Mouse (Mus musculus): Measurements from ENCODE around the gene F2. TPM values are rescaled to one million over a fixed set of nuclear protein-coding genes. Genes with fewer than 3 reads are reported as not detected.

The F2 gene
- polyA plus RNA-seq, 1 experiment from 2014 or later = 0.13 TPM

- 96% methylated on average over 8 of the region's 8 CpGs for WGBS
These were observed 23.4 kb upstream of the F2 start for GRCm38 (mm10) chr2:91659657-91660056.

DNA sequence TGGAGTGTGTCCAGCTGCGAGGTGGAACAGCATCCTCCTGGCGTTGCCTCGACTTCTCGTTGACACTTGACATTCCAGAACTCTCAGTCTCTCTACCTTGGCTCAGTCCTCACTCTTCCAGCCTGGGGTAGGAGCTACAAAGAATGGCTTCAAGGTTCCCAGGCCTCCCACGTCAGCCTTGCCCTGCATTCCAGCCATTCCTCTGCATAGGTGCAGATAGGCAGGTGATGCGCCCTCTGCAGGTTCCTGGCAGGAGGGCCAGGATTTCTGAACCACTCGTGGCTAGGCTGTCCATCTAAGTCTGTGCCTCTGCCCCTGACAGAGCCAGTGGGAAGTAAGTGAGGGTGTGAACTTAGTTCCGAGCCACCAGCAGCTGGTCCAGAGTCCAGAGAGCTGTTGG is 20.6 kb upstream of the F2 start:
- ATAC-seq (replicated peaks) = no peak
- no peak overlapping the region for H3K4me2 ChIP-seq (replicated peaks)
- H3K36me3 ChIP-seq = peaks cover 67% of the 10 kb centered on the region
- no peak overlapping the region for H3K27ac ChIP-seq (replicated peaks)
- 80% methylated on average over 8 of the region's 8 CpGs for whole genome bisulfite sequencing
- peaks cover 5% of the 10 kb centered on the region for H3K4me1 ChIP-seq
- no peaks in the 10 kb centered on the region for H3K9me3 ChIP-seq
- H3K27me3 ChIP-seq = no peaks in the 10 kb centered on the region
- H3K9ac ChIP-seq (replicated peaks) = no peak overlapping the region
- no peak overlapping the region for H3K4me3 ChIP-seq

More at GRCm38 (mm10) chr2:91659657-91660056, 23.4 kb upstream of the F2 start:
- Histone ChIP-seq H3K4me2 (replicated peaks) (no peak overlapping the region), H3K36me3 (peaks cover 84% of the 10 kb centered on the region), H3K9me3 (no peaks in the 10 kb centered on the region), H3K9ac (replicated peaks) (no peak overlapping the region), H3K27ac (replicated peaks) (no peak overlapping the region), H3K4me1 (no peaks in the 10 kb centered on the region), H3K4me3 (no peak overlapping the region), H3K27me3 (no peaks in the 10 kb centered on the region)
- no peak for ATAC-seq (replicated peaks)

- H3K4me2 ChIP-seq (replicated peaks) = no peak overlapping the region
- H3K27ac ChIP-seq (replicated peaks) = no peak overlapping the region
- H3K9ac ChIP-seq (replicated peaks) = no peak overlapping the region
- no peak for ATAC-seq (replicated peaks)
- no peaks in the 10 kb centered on the region for H3K27me3 ChIP-seq
- 70% methylated on average over 6 of the region's 6 CpGs for WGBS
- no peak overlapping the region for H3K4me3 ChIP-seq
- peaks cover 9% of the 10 kb centered on the region for H3K4me1 ChIP-seq
- no peaks in the 10 kb centered on the region for H3K9me3 ChIP-seq
- peaks cover 57% of the 10 kb centered on the region for H3K36me3 ChIP-seq
These were observed 19.6 kb upstream of the F2 start for GRCm38 (mm10) chr2:91655827-91656226.

- Histone ChIP-seq H3K27ac (replicated peaks) (no peak overlapping the region), H3K4me3 (no peak overlapping the region), H3K4me1 (peaks cover 14% of the 10 kb centered on the region), H3K9me3 (no peaks in the 10 kb centered on the region), H3K27me3 (no peaks in the 10 kb centered on the region), H3K9ac (replicated peaks) (no peak overlapping the region), H3K36me3 (peaks cover 57% of the 10 kb centered on the region), H3K4me2 (replicated peaks) (no peak overlapping the region)
- WGBS = 91% methylated on average over 5 of the region's 5 CpGs
- no peak for ATAC-seq (replicated peaks)
These were observed 19.2 kb upstream of the F2 start for GRCm38 (mm10) chr2:91655388-91655787.

DNA sequence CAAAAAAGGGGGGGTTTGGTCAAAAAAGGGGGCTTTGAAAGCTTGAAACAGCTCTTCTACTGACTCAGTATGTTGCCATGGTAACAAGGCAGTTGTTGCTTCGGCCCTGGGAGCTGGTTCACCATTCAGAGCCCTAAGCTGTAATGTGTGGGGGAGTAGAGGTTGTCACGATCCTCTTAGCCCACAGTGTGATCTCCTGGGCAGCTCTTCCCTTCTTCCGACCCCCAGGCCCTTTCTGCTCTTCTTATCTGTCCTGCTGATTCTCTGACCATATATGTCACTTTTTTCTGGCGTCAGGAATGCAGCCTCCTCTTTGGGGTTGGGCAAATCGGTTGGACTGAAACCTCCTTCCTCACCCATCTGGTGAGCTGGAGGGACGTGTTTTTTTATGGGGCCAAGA is 16.6 kb upstream of the F2 start:
- peaks cover 27% of the 10 kb centered on the region for H3K4me1 ChIP-seq
- no peaks in the 10 kb centered on the region for H3K27me3 ChIP-seq
- H3K36me3 ChIP-seq = peaks cover 40% of the 10 kb centered on the region
- H3K4me3 ChIP-seq = no peak overlapping the region
- H3K27ac ChIP-seq (replicated peaks) = no peak overlapping the region
- ATAC-seq (replicated peaks) = no peak
- H3K9ac ChIP-seq (replicated peaks) = no peak overlapping the region
- 62% methylated on average over 6 of the region's 6 CpGs for WGBS
- H3K9me3 ChIP-seq = no peaks in the 10 kb centered on the region
- H3K4me2 ChIP-seq (replicated peaks) = no peak overlapping the region

DNA sequence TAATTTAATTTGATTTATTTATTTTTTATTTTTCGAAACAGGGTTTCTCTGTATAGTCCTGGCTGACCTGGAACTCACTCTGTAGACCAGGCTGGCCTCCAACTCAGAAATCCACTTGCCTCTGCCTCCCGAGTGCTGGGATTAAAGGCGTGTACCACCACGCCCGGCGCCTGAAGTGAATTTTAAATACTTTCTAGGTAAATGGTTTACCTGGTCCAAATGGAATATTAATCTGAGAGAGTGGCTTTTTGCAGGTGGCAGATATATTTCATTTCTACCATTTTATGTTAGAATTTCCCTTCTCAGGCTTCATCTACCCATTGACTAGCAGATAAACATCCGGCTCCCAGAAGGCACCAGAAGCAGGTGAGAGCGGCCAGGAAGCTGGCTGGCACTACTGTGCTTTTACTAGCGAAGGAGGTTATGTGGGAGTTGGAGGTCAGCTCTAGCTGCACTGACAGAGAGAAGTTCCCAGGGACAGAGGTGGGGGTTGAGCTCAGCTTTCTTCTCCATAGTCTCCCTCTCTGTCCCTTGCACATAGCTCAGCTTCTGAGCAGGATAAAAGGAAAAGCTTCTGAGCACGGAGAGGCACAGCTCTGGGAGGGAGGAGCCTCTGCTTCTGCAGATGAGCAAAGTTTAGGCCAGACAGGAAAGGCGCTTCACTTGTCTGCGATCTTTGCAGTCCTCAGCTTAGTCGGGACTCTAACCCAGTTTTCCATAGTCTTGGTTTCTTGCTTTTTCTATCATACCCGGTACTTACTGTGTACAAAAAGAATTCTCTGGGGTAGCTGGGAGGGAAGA is 15.4 kb upstream of the F2 start:
- H3K36me3 ChIP-seq = peaks cover 40% of the 10 kb centered on the region
- no peak overlapping the region for H3K9ac ChIP-seq (replicated peaks)
- WGBS = 91% methylated on average over 14 of the region's 14 CpGs

DNA sequence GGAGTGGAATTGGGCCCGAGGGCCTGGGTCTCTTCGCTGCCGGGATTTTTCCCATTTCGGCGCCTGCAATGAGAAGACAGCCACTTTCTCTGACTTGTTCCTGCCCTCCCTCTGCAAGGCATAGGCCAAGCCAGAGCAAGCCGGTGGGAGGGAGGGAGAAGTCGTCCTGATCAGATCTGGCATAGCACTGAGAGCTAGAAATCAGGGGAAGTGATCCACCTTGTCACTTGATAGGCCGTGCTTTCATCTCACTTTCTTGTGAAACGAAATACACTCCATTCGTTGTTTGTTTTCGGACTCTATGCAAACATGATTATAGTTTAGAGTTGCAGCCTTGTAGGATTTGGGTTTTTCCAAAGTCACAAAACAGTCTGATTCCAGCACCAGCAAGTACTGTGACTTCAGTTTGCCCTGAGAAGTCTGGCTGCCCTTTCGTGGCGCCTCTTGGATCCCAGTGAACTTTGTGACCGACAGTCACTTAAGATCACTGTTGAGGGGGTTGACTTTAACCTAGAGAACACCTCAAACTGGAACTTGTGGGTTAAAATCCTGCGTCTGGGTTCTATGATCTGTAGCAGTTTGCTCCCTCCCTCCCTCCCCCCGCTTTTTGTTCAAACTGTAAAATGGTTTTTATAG is 14.3 kb upstream of the F2 start:
- peaks cover 29% of the 10 kb centered on the region for H3K4me1 ChIP-seq
- H3K4me2 ChIP-seq (replicated peaks) = peak overlapping the region; percentile 99
- peak overlapping the region; percentile 89 for H3K9ac ChIP-seq (replicated peaks)
- no peaks in the 10 kb centered on the region for H3K9me3 ChIP-seq
- H3K36me3 ChIP-seq = peaks cover 40% of the 10 kb centered on the region
- peak overlapping the region; percentile 82 for H3K4me3 ChIP-seq
- H3K27ac ChIP-seq (replicated peaks) = peak overlapping the region; percentile 91
- WGBS = 20% methylated on average over 16 of the region's 16 CpGs
- H3K27me3 ChIP-seq = no peaks in the 10 kb centered on the region
- peak; percentile 55; the same call in 1 of the 2 replicates for ATAC-seq (replicated peaks)

More for the DNA sequence above, 15.4 kb upstream of the F2 start:
- Histone ChIP-seq H3K4me2 (replicated peaks) (no peak overlapping the region), H3K4me1 (peaks cover 29% of the 10 kb centered on the region), H3K9me3 (no peaks in the 10 kb centered on the region), H3K4me3 (no peak overlapping the region), H3K27me3 (no peaks in the 10 kb centered on the region), H3K27ac (replicated peaks) (no peak overlapping the region)
- no peak for ATAC-seq (replicated peaks)

- Histone ChIP-seq H3K36me3 (peaks cover 40% of the 10 kb centered on the region), H3K4me1 (peaks cover 29% of the 10 kb centered on the region), H3K27ac (replicated peaks) (peak within 1 kb of the TSS; percentile 91), H3K27me3 (no peaks in the 10 kb centered on the region), H3K4me3 (peak within 1 kb of the TSS; percentile 82), H3K9me3 (no peaks in the 10 kb centered on the region), H3K9ac (replicated peaks) (peak within 1 kb of the TSS; percentile 89), H3K4me2 (replicated peaks) (peak within 1 kb of the TSS; percentile 99)
- peak; percentile 94 for ATAC-seq (replicated peaks)
- under 1% methylated on average over 44 of the region's 44 CpGs for WGBS
These were observed 13.5 kb upstream of the F2 start, which contains the start of the genes Zfp408 and Arhgap1 for GRCm38 (mm10) chr2:91649553-91650359. Zfp408 (minus strand) TSS chr2:91649791. Arhgap1 (plus strand) TSS chr2:91649860.

DNA sequence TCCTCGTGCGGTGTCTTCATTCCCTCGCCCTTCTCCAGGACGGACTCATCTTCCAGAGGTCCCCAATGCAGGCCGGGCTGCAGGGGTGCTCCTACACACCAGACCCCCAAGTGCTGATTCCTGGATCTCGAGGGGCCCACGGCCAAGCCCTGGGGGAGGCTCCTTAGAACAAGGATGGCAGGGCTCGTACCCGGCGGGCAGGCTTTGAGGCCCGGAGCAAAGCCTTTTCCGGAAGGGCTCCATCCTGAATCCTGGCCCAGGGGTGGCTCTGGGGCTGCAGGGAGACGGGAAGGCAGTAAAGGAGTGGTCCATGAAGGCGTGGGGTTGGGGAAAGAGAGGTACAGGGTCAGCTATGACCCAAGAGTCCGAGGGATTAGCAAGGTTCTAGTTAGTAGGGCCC is 12.9 kb upstream of the F2 start:
- peak overlapping the region; percentile 99 for H3K4me2 ChIP-seq (replicated peaks)
- no peaks in the 10 kb centered on the region for H3K9me3 ChIP-seq
- peaks cover 29% of the 10 kb centered on the region for H3K4me1 ChIP-seq
- 2% methylated on average over 15 of the region's 15 CpGs for WGBS
- no peaks in the 10 kb centered on the region for H3K27me3 ChIP-seq
- H3K9ac ChIP-seq (replicated peaks) = peak overlapping the region; percentile 89
- H3K27ac ChIP-seq (replicated peaks) = peak overlapping the region; percentile 91; the same call in 1 of the 2 replicates
- ATAC-seq (replicated peaks) = no peak; the same call in 1 of the 2 replicates
- peak overlapping the region; percentile 82 for H3K4me3 ChIP-seq
- peaks cover 40% of the 10 kb centered on the region for H3K36me3 ChIP-seq

DNA sequence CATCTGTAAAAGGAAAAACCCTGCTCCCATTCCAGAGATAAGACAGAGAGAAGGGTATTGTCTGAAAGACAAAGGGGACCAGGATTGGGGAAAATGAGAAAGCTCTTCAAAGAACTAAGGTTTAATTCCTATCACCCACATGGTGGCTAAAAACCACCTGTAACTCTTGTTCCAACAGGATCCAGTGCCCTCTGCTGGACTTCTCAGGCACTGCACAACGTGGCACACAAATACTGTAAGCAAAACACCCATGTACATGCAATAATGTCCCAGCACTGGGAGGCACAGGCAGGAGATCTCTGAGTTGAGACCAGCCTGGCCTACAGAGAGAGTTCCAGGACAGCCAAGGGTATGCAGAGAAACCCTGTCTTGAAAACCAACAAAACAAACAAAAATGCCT is 10.5 kb upstream of the F2 start:
- peaks cover 44% of the 10 kb centered on the region for H3K36me3 ChIP-seq
- no peaks in the 10 kb centered on the region for H3K9me3 ChIP-seq
- no peak overlapping the region for H3K27ac ChIP-seq (replicated peaks)
- no peak overlapping the region for H3K4me2 ChIP-seq (replicated peaks)
- no peaks in the 10 kb centered on the region for H3K27me3 ChIP-seq
- H3K9ac ChIP-seq (replicated peaks) = no peak overlapping the region
- ATAC-seq (replicated peaks) = no peak
- peaks cover 24% of the 10 kb centered on the region for H3K4me1 ChIP-seq
- H3K4me3 ChIP-seq = no peak overlapping the region
- WGBS = 31% methylated on average over 1 of the region's 1 CpGs

GRCm38 (mm10) chr2:91645811-91646210 is 9.6 kb upstream of the F2 start:
- 94% methylated on average over 11 of the region's 11 CpGs for WGBS
- Histone ChIP-seq H3K4me1 (peaks cover 19% of the 10 kb centered on the region), H3K36me3 (peaks cover 47% of the 10 kb centered on the region)

GRCm38 (mm10) chr2:91645354-91645753 is 9.1 kb upstream of the F2 start:
- 98% methylated on average over 15 of the region's 15 CpGs for WGBS
- H3K9me3 ChIP-seq = no peaks in the 10 kb centered on the region
- peaks cover 15% of the 10 kb centered on the region for H3K4me1 ChIP-seq
- no peak overlapping the region for H3K27ac ChIP-seq (replicated peaks)
- H3K27me3 ChIP-seq = no peaks in the 10 kb centered on the region
- ATAC-seq (replicated peaks) = no peak
- H3K4me3 ChIP-seq = no peak overlapping the region
- no peak overlapping the region for H3K9ac ChIP-seq (replicated peaks)
- H3K36me3 ChIP-seq = peaks cover 47% of the 10 kb centered on the region
- no peak overlapping the region for H3K4me2 ChIP-seq (replicated peaks)

More at GRCm38 (mm10) chr2:91645811-91646210, 9.6 kb upstream of the F2 start:
- no peak overlapping the region for H3K4me2 ChIP-seq (replicated peaks)
- H3K9ac ChIP-seq (replicated peaks) = no peak overlapping the region
- no peak overlapping the region for H3K4me3 ChIP-seq
- no peaks in the 10 kb centered on the region for H3K27me3 ChIP-seq
- no peak overlapping the region for H3K27ac ChIP-seq (replicated peaks)
- ATAC-seq (replicated peaks) = no peak
- no peaks in the 10 kb centered on the region for H3K9me3 ChIP-seq

Measured in forebrain, embryonic 15.5 days (tissue).